Mouse (Mus musculus) liver, embryonic 12.5 days (tissue): ENCODE measurements at regions not wholly inside any gene's neighbourhood (a gene's known extent, or its start where the extent isn't known, plus 50 kb on each side); places are given as distances from the start of the nearest gene placed in this dataset.
A peak's percentile ranks its signal among the peaks of the same experiment; 100 is the strongest.

Source experiments
- ATAC-seq: fragments of 200-750 bp; cut with Nextera tagmentation; 2 replicates; pipeline ENCODE4 v1.8.0; 2017; ENCODE audit warnings: moderate number of reproducible peaks, mild to moderate bottlenecking, moderate library complexity
- H3K27ac ChIP-seq: fragments of 300-500 bp; sonication (generic); 2 replicates; pipeline ENCODE4 v1.5.1; 2016; ENCODE audit warnings: mild to moderate bottlenecking
- H3K27me3 ChIP-seq: fragments of 300-500 bp; sonication (generic); replicated peaks from 2 replicates; pipeline ENCODE4 v1.6.1; 2016; ENCODE audit warnings: mild to moderate bottlenecking, moderate library complexity
- H3K36me3 ChIP-seq: fragments of 300-500 bp; sonication (generic); 2 replicates; pipeline ENCODE4 v1.6.1; 2016; ENCODE audit warnings: mild to moderate bottlenecking, moderate library complexity
- H3K4me1 ChIP-seq: fragments of 300-500 bp; sonication (generic); 2 replicates; pipeline ENCODE4 v1.6.1; 2016
- H3K4me2 ChIP-seq: fragments of 300-500 bp; sonication (generic); 2 replicates; pipeline ENCODE4 v1.6.1; 2016; ENCODE audit warnings: mild to moderate bottlenecking, moderate library complexity
- H3K4me3 ChIP-seq: fragments of 300-500 bp; sonication (generic); 2 replicates; pipeline ENCODE4 v1.5.1; 2016; ENCODE audit warnings: mild to moderate bottlenecking, moderate library complexity
- H3K9ac ChIP-seq: fragments of 300-500 bp; sonication (generic); 2 replicates; pipeline ENCODE4 v1.6.1; 2016; ENCODE audit warnings: mild to moderate bottlenecking, moderate library complexity
- H3K9me3 ChIP-seq: fragments of 300-500 bp; sonication (generic); replicated peaks from 2 replicates; pipeline ENCODE4 v1.6.1; 2016; ENCODE audit warnings: mild to moderate bottlenecking, moderate library complexity
- WGBS: fragments of 180-500 bp; shearing (Covaris S2); methylation state at CpG from one replicate; pipeline ENCODE4 v1.1.7; 2016; ENCODE audit not compliant: insufficient replicate concordance; 5-methylcytosine and 5-hydroxymethylcytosine counted together

GRCm38 (mm10) chr2:133387349-133387748 is 164.6 kb upstream of the Bmp2 start:
- no peaks in the 10 kb centered on the region for H3K9me3 ChIP-seq
- no peaks in the 10 kb centered on the region for H3K4me1 ChIP-seq
- no peak overlapping the region for H3K4me3 ChIP-seq
- no peak for ATAC-seq
- H3K36me3 ChIP-seq, result no peaks in the 10 kb centered on the region
- H3K4me2 ChIP-seq, result no peak overlapping the region
- no peaks in the 10 kb centered on the region for H3K27me3 ChIP-seq
- H3K27ac ChIP-seq, result no peak overlapping the region
- WGBS, result 70% methylated on average over 3 of the region's 3 CpGs
- no peak overlapping the region for H3K9ac ChIP-seq

GRCm38 (mm10) chr2:133392298-133392697 is 159.7 kb upstream of the Bmp2 start:
- no peak overlapping the region for H3K27ac ChIP-seq
- no peak overlapping the region for H3K4me3 ChIP-seq
- H3K4me2 ChIP-seq, result no peak overlapping the region
- 76% methylated on average over 9 of the region's 9 CpGs for WGBS
- H3K36me3 ChIP-seq, result no peaks in the 10 kb centered on the region
- peaks cover 3% of the 10 kb centered on the region; the same call in 1 of the 2 replicates for H3K4me1 ChIP-seq
- H3K27me3 ChIP-seq, result no peaks in the 10 kb centered on the region
- no peak overlapping the region for H3K9ac ChIP-seq
- no peak for ATAC-seq
- no peaks in the 10 kb centered on the region for H3K9me3 ChIP-seq

GRCm38 (mm10) chr2:133397566-133397965 is 154.4 kb upstream of the Bmp2 start:
- ATAC-seq, result no peak
- WGBS, result 16% methylated on average over 2 of the region's 2 CpGs

DNA sequence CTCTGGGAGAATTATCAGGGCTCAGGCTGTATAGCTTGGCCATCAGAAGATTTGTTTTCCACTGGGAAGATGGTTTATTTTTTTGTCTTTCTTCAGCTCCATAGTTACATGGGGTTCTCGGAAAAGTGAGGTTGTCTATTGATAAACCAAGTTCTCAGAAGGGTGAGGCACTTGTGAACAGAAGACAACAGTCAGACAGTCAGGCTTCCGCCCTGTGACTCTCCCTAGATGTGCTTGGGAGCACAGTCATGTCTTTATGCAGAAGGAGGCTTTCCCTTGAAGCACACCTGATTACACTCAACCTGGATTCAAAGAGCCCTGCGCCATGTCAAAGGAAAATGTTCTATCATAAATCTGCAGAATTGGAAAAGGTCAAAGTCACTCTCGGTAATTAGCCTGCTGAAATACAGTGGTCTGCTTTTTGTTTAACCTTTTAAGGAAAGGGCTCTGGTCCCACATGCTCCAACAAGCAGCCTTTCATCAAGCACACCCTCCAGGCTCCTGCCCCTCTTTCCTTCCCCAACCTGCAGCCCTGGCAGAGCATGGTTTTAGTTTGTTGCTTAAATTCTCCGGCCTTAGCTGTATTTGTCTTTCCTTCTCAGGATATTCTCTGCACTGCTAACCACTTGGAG is 152.8 kb upstream of the Bmp2 start:
- H3K27me3 ChIP-seq, result no peaks in the 10 kb centered on the region
- no peaks in the 10 kb centered on the region for H3K36me3 ChIP-seq
- peak overlapping the region; percentile 50 for H3K27ac ChIP-seq
- H3K9ac ChIP-seq, result no peak overlapping the region
- H3K4me1 ChIP-seq, result peaks cover 35% of the 10 kb centered on the region
- H3K4me3 ChIP-seq, result no peak overlapping the region
- H3K9me3 ChIP-seq, result no peaks in the 10 kb centered on the region
- peak; percentile 94 for ATAC-seq
- H3K4me2 ChIP-seq, result peak overlapping the region; percentile 26
- WGBS, result 52% methylated on average over 5 of the region's 5 CpGs

More at GRCm38 (mm10) chr2:133397566-133397965, 154.4 kb upstream of the Bmp2 start:
- H3K9me3 ChIP-seq, result no peaks in the 10 kb centered on the region
- no peak overlapping the region for H3K27ac ChIP-seq
- no peak overlapping the region for H3K4me2 ChIP-seq
- H3K4me3 ChIP-seq, result no peak overlapping the region
- H3K4me1 ChIP-seq, result peaks cover 35% of the 10 kb centered on the region
- H3K27me3 ChIP-seq, result no peaks in the 10 kb centered on the region
- no peaks in the 10 kb centered on the region for H3K36me3 ChIP-seq
- H3K9ac ChIP-seq, result no peak overlapping the region

DNA sequence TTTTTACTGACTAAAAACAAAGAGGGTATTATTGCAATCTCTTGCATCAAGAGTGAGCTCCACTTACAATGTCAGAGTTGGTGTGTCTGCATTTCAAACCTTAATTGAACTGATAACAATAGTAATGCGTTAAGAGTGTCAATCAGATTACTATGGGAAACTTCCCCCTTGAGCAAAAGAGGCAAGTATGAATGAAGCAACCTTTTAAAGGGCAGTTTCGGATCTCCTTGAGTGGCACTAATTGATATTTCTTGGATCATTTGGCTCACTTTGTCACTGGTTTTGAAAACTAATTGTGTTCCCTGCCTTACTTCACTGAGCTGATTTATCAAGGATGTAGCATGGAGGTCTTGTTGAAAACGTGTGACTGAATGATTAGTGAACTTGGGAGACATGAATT is 151.0 kb upstream of the Bmp2 start:
- WGBS, result 53% methylated on average over 3 of the region's 3 CpGs
- ATAC-seq, result no peak
- no peak overlapping the region for H3K9ac ChIP-seq
- no peak overlapping the region for H3K4me3 ChIP-seq
- no peak overlapping the region for H3K4me2 ChIP-seq
- no peaks in the 10 kb centered on the region for H3K9me3 ChIP-seq
- H3K4me1 ChIP-seq, result peaks cover 35% of the 10 kb centered on the region
- no peaks in the 10 kb centered on the region for H3K27me3 ChIP-seq
- H3K27ac ChIP-seq, result no peak overlapping the region
- no peaks in the 10 kb centered on the region for H3K36me3 ChIP-seq

- H3K27me3 ChIP-seq, result no peaks in the 10 kb centered on the region
- ATAC-seq, result no peak
- no peak overlapping the region for H3K4me2 ChIP-seq
- no peak overlapping the region for H3K27ac ChIP-seq
- H3K4me3 ChIP-seq, result no peak overlapping the region
- WGBS, result 44% methylated on average over 8 of the region's 8 CpGs
- no peaks in the 10 kb centered on the region for H3K36me3 ChIP-seq
- H3K4me1 ChIP-seq, result peaks cover 11% of the 10 kb centered on the region; the same call in 1 of the 2 replicates
- no peaks in the 10 kb centered on the region for H3K9me3 ChIP-seq
- H3K9ac ChIP-seq, result no peak overlapping the region
Observed at GRCm38 (mm10) chr2:133416990-133417581, 134.9 kb upstream of the Bmp2 start.

GRCm38 (mm10) chr2:133419686-133420303 is 132.2 kb upstream of the Bmp2 start:
- H3K9me3 ChIP-seq, result no peaks in the 10 kb centered on the region
- ATAC-seq, result peak; percentile 19; the same call in 1 of the 2 replicates

GRCm38 (mm10) chr2:133425538-133425937 is 126.4 kb upstream of the Bmp2 start:
- H3K9me3 ChIP-seq, result no peaks in the 10 kb centered on the region
- ATAC-seq, result peak; percentile 38; the same call in 1 of the 2 replicates
- peak overlapping the region; percentile 49 for H3K4me2 ChIP-seq
- no peaks in the 10 kb centered on the region for H3K27me3 ChIP-seq
- H3K9ac ChIP-seq, result no peak overlapping the region
- peaks cover 63% of the 10 kb centered on the region for H3K4me1 ChIP-seq
- WGBS, result 12% methylated on average over 5 of the region's 5 CpGs
- peak overlapping the region; percentile 49 for H3K27ac ChIP-seq
- no peak overlapping the region for H3K4me3 ChIP-seq
- no peaks in the 10 kb centered on the region for H3K36me3 ChIP-seq

More at GRCm38 (mm10) chr2:133419686-133420303, 132.2 kb upstream of the Bmp2 start:
- WGBS, result 52% methylated on average over 6 of the region's 6 CpGs
- Histone ChIP-seq H3K27ac (no peak overlapping the region), H3K9ac (no peak overlapping the region), H3K36me3 (no peaks in the 10 kb centered on the region), H3K4me2 (no peak overlapping the region), H3K4me1 (peaks cover 17% of the 10 kb centered on the region), H3K4me3 (no peak overlapping the region), H3K27me3 (no peaks in the 10 kb centered on the region)

DNA sequence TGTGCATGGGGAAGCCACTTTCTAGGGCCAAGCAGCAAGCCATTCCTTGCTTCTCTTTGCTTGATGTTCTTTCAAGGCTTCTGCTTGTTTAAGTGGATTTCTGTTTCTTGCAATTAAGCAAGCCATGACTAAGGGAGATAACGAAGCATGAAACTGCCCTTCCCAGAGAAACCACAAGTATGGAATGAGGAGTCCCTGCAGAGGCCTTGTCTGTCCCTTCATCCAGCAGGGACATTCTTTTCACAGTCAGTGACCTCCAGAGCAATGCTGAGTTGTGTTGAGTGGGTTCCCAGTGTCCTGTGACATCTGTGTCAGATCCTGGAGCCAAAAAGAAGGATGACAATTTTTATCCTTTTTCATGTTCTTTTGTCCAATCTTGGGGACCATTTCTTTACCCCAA is 124.9 kb upstream of the Bmp2 start:
- Histone ChIP-seq H3K4me1 (peaks cover 75% of the 10 kb centered on the region), H3K9me3 (no peaks in the 10 kb centered on the region), H3K4me3 (no peak overlapping the region), H3K36me3 (no peaks in the 10 kb centered on the region), H3K9ac (no peak overlapping the region), H3K27ac (peak overlapping the region; percentile 23; the same call in 1 of the 2 replicates), H3K27me3 (no peaks in the 10 kb centered on the region), H3K4me2 (peak overlapping the region; percentile 49; the same call in 1 of the 2 replicates)
- 22% methylated on average over 1 of the region's 1 CpGs for WGBS
- no peak for ATAC-seq

DNA sequence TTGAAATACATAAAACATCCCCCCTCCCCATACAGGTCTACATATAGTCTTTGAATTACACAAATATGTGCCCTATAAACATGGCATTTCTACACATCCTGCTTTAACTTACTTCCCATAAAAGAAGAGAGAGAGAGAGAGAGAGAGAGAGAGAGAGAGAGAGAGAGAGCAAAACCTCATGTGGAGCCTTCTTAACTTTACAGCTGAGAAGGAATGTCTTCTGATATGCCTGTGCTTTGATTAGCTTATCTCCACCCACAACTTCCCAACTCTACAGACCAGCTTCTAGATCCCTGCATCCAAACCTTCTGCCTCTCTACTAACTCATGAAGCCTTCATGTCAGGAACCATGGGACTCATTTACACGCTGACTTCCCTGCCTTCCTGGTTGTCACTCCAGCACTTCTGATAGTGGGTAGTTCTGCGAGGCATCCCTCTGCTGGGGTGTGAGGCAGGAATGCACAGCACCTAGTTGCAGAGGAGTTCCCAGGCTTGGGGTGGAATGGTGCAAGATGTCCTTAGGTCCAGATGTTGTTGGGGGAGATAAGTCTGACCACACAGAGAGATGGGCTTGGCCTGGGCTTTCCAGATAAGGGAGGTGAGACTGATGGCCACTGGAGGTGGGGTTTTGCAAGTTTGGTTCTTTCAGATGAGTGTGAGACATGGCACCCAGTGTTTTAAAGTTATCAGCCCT is 122.4 kb upstream of the Bmp2 start:
- Histone ChIP-seq H3K27ac (peak overlapping the region; percentile 70), H3K4me1 (peaks cover 80% of the 10 kb centered on the region), H3K4me2 (peak overlapping the region; percentile 53), H3K9ac (peak overlapping the region; percentile 5; the same call in 1 of the 2 replicates), H3K4me3 (no peak overlapping the region), H3K9me3 (no peaks in the 10 kb centered on the region), H3K36me3 (no peaks in the 10 kb centered on the region), H3K27me3 (no peaks in the 10 kb centered on the region)
- ATAC-seq, result peak; percentile 87
- 15% methylated on average over 2 of the region's 2 CpGs for WGBS

- H3K4me1 ChIP-seq, result peaks cover 68% of the 10 kb centered on the region
- peaks cover 2% of the 10 kb centered on the region; the same call in 1 of the 2 replicates for H3K27me3 ChIP-seq
- H3K4me3 ChIP-seq, result no peak overlapping the region
- no peaks in the 10 kb centered on the region for H3K9me3 ChIP-seq
- H3K9ac ChIP-seq, result no peak overlapping the region
- peak overlapping the region; percentile 39 for H3K4me2 ChIP-seq
- no peaks in the 10 kb centered on the region for H3K36me3 ChIP-seq
- ATAC-seq, result peak; percentile 73
- WGBS, result 10% methylated on average over 4 of the region's 4 CpGs
- peak overlapping the region; percentile 70 for H3K27ac ChIP-seq
Observed at GRCm38 (mm10) chr2:133430741-133431438, 121.1 kb upstream of the Bmp2 start.
